Mouse (Mus musculus): ENCODE measurements around the gene Cd79a. TPM values are rescaled to one million over a fixed set of nuclear protein-coding genes. Genes with fewer than 3 reads are reported as not detected.

The Cd79a gene
- polyA plus RNA-seq, 2 experiments = 0.37 to 0.84 TPM

DNA sequence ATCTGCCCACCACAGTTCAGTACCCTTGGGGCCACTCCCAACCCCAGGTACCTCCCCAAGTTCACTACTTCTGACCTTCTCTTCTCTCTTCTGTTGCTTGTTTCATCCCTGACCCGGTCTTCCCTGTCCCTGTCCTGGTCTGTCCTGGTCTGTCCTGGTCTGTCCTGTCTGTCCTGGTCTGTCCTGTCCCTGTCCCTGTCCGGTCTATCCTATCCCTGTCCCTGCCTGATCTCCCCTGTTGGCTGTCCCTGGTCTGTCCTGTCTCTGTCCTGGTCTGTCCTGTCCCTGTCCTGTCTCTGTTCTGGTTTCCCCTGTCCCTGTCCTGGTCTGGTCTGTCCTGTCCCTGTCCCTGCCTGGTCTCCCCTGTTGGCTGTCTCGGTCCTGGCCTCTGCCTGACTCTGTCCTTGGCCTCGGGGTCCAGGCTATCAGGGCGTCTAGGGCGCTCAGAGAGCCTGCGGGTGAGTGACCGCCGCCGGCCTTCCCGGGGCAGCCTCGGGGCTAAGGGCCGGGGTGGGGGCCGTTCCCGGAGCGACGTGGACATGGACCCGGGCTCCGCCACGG lies 21.7 kb downstream of the Cd79a start:
- H3K36me3 ChIP-seq (ENCODE audit: control insufficient read depth, insufficient read depth, low read length) = peaks cover 74% of the 10 kb centered on the region
- no peak overlapping the region for H3K4me3 ChIP-seq (replicated peaks; ENCODE audit: low read length)
- no peaks in the 10 kb centered on the region for H3K9me3 ChIP-seq (ENCODE audit: control insufficient read depth, low read length)
- 91% methylated on average over 20 of the region's 20 CpGs for WGBS
- no peaks in the 10 kb centered on the region for H3K27me3 ChIP-seq (ENCODE audit: control insufficient read depth, insufficient read depth, low read length)
- no peaks in the 10 kb centered on the region for H3K4me1 ChIP-seq (ENCODE audit: control insufficient read depth, insufficient read depth, low read length)
- ATAC-seq (ENCODE audit: low FRiP score, low read depth) (no peak), DNase-seq (ENCODE audit: low spot score) (no peak)
- no peak for TF ChIP-seq POLR2A (IDR thresholded peaks at IDR 0.05; ENCODE audit: borderline replicate concordance, extremely low read depth, insufficient read depth, insufficient read length)
- H3K4me2 ChIP-seq (replicated peaks; ENCODE audit: low read depth, low read length, severe bottlenecking) = no peak overlapping the region
- no peak overlapping the region for H3K9ac ChIP-seq (ENCODE audit: low read depth, low read length, severe bottlenecking)
- H3K27ac ChIP-seq (replicated peaks; ENCODE audit: low read depth, low read length) = no peak overlapping the region

DNA sequence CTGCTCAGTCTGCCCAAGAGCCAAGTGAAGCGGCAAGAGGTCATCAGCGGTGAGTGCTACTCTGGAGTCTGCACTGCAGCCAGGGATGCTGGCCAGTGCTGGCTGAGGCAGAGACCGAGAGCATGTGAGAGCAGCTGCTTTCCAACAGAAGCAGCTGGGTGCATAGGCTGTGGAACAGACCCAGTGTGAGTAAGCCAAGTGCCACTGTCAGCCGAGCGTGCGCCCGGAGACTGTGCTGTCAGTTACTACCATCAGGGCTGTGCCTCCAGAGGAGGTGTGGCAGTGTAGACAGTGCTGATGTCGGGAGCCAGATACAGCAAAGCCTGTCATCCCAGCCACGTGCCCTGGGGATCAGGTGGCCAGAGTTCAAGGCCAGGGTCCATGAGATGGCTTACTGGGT lies 22.5 kb downstream of the Cd79a start:
- 88% methylated on average over 9 of the region's 9 CpGs for WGBS
- ATAC-seq (ENCODE audit: low FRiP score, low read depth) (no peak), DNase-seq (ENCODE audit: low spot score) (no peak)
- Histone ChIP-seq H3K4me2 (replicated peaks; ENCODE audit: low read depth, low read length, severe bottlenecking) (no peak overlapping the region), H3K9me3 (ENCODE audit: control insufficient read depth, low read length) (no peaks in the 10 kb centered on the region), H3K4me1 (ENCODE audit: control insufficient read depth, insufficient read depth, low read length) (no peaks in the 10 kb centered on the region), H3K9ac (ENCODE audit: low read depth, low read length, severe bottlenecking) (no peak overlapping the region), H3K27me3 (ENCODE audit: control insufficient read depth, insufficient read depth, low read length) (no peaks in the 10 kb centered on the region), H3K4me3 (replicated peaks; ENCODE audit: low read length) (no peak overlapping the region), H3K27ac (replicated peaks; ENCODE audit: low read depth, low read length) (no peak overlapping the region), H3K36me3 (ENCODE audit: control insufficient read depth, insufficient read depth, low read length) (peaks cover 83% of the 10 kb centered on the region)
- TF ChIP-seq POLR2A (IDR thresholded peaks at IDR 0.05; ENCODE audit: borderline replicate concordance, extremely low read depth, insufficient read depth, insufficient read length) = no peak

DNA sequence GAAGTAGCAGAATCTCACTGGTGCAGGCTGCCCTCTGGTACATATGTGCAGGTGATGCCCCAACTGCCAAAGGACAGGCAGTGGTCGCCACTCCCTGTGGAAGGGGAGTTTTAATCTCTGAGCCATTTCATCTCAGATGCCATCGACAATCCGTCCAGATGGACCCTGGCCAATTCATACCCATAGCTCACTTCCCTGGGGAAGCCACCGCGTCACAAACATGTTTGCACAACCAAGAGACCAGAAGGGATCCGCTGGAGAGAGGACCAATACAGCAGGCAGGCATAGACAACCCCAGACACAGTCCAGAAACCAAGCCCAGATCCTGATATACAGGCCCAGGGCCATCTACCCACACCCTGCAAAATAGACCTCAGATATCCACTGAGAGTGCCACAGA lies 33.3 kb downstream of the Cd79a start:
- 50% methylated on average over 6 of the region's 6 CpGs for WGBS
- H3K4me1 ChIP-seq (ENCODE audit: control insufficient read depth, insufficient read depth, low read length) = no peaks in the 10 kb centered on the region
- no peak overlapping the region for H3K9ac ChIP-seq (ENCODE audit: low read depth, low read length, severe bottlenecking)
- DNase-seq (ENCODE audit: low spot score) = no peak
- peaks cover 21% of the 10 kb centered on the region for H3K36me3 ChIP-seq (ENCODE audit: control insufficient read depth, insufficient read depth, low read length)
- no peak overlapping the region for H3K4me3 ChIP-seq (replicated peaks; ENCODE audit: low read length)
- ATAC-seq (ENCODE audit: low FRiP score, low read depth) = no peak
- H3K27me3 ChIP-seq (ENCODE audit: control insufficient read depth, insufficient read depth, low read length) = peaks cover 61% of the 10 kb centered on the region
- TF ChIP-seq POLR2A (IDR thresholded peaks at IDR 0.05; ENCODE audit: borderline replicate concordance, extremely low read depth, insufficient read depth, insufficient read length) = no peak
- H3K27ac ChIP-seq (replicated peaks; ENCODE audit: low read depth, low read length) = no peak overlapping the region
- no peaks in the 10 kb centered on the region for H3K9me3 ChIP-seq (ENCODE audit: control insufficient read depth, low read length)
- no peak overlapping the region for H3K4me2 ChIP-seq (replicated peaks; ENCODE audit: low read depth, low read length, severe bottlenecking)

DNA sequence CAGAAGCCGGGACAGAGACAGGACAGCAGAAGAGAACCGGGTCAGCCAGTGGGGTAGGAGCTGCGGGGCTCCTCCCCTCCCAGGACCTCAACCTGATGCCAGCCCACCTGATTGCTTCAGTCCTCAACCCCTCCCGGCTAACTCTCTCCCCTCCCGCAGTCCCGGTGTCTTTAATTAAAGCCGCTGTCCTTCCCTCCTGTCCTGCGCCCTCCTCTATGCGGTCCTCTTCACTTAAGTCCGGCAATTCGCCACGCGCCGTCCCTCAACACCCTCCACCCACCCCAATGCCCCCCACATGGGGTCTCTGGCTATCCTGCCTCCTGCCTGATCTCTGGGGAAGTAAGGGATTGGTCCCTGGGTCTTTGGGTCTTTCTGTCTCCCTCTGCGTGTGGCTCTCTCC lies 34.5 kb downstream of the Cd79a start:
- peaks cover 10% of the 10 kb centered on the region for H3K36me3 ChIP-seq (ENCODE audit: control insufficient read depth, insufficient read depth, low read length)
- H3K9me3 ChIP-seq (ENCODE audit: control insufficient read depth, low read length) = no peaks in the 10 kb centered on the region
- WGBS = 0% methylated on average over 14 of the region's 15 CpGs
- DNase-seq (ENCODE audit: low spot score) (no peak), ATAC-seq (ENCODE audit: low FRiP score, low read depth) (no peak)
- H3K9ac ChIP-seq (ENCODE audit: low read depth, low read length, severe bottlenecking) = no peak overlapping the region
- H3K4me3 ChIP-seq (replicated peaks; ENCODE audit: low read length) = no peak overlapping the region
- H3K4me2 ChIP-seq (replicated peaks; ENCODE audit: low read depth, low read length, severe bottlenecking) = no peak overlapping the region
- TF ChIP-seq POLR2A (IDR thresholded peaks at IDR 0.05; ENCODE audit: borderline replicate concordance, extremely low read depth, insufficient read depth, insufficient read length) = no peak
- no peaks in the 10 kb centered on the region for H3K4me1 ChIP-seq (ENCODE audit: control insufficient read depth, insufficient read depth, low read length)
- no peak overlapping the region for H3K27ac ChIP-seq (replicated peaks; ENCODE audit: low read depth, low read length)
- peaks cover 72% of the 10 kb centered on the region for H3K27me3 ChIP-seq (ENCODE audit: control insufficient read depth, insufficient read depth, low read length)

DNA sequence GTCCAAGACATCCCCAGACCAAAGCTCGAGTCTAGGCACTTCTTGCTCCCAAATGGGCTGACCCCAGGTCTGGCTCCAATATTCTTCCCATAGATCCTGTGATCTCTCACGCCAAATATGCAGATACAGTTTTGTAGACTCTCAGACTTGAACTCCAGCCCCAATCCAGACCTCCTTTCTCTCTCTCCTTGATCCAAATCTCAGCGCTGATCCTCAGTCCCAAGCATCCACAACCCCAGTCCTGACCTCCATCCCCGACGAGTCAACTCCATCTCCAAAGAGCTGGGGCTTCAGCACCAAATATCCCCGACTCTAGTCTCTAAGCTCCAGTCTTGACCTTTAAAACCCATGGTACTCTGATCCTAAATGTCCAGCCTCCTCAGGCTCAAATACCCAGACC lies 46.5 kb downstream of the Cd79a start:
- H3K36me3 ChIP-seq (ENCODE audit: control insufficient read depth, insufficient read depth, low read length) = no peaks in the 10 kb centered on the region
- DNase-seq (ENCODE audit: low spot score) = no peak
- no peak for ATAC-seq (ENCODE audit: low FRiP score, low read depth)
- 5% methylated on average over 6 of the region's 6 CpGs for WGBS
- H3K27ac ChIP-seq (replicated peaks; ENCODE audit: low read depth, low read length) = no peak overlapping the region
- no peak overlapping the region for H3K9ac ChIP-seq (ENCODE audit: low read depth, low read length, severe bottlenecking)
- H3K27me3 ChIP-seq (ENCODE audit: control insufficient read depth, insufficient read depth, low read length) = peaks cover 85% of the 10 kb centered on the region
- no peak for TF ChIP-seq POLR2A (IDR thresholded peaks at IDR 0.05; ENCODE audit: borderline replicate concordance, extremely low read depth, insufficient read depth, insufficient read length)
- no peaks in the 10 kb centered on the region for H3K9me3 ChIP-seq (ENCODE audit: control insufficient read depth, low read length)
- 0 out of 2 replicates have a peak, but pooled peaks cover 2% of the 10 kb centered on the region for H3K4me1 ChIP-seq (ENCODE audit: control insufficient read depth, insufficient read depth, low read length)
- H3K4me2 ChIP-seq (replicated peaks; ENCODE audit: low read depth, low read length, severe bottlenecking) = no peak overlapping the region
- no peak overlapping the region for H3K4me3 ChIP-seq (replicated peaks; ENCODE audit: low read length)

All from limb, embryonic 14.5 days (tissue).